Mouse (Mus musculus) liver, adult (tissue): ENCODE measurements around the gene Cmc1.

Experiments used
- GATA4 ChIP-seq: IDR thresholded peaks from 2 replicates; pipeline ENCODE4 v1.6.1; 2014; ENCODE audit warnings: mild to moderate bottlenecking, low read length; ENCODE audit not compliant: insufficient replicate concordance

Gene Cmc1

GRCm38 (mm10) chr9:118071337-118071736 lies 78.6 kb downstream of the Cmc1 start:
- TF ChIP-seq GATA4 = no peak

- no peak for TF ChIP-seq GATA4
Measured at GRCm38 (mm10) chr9:118070442-118070841, 79.5 kb downstream of the Cmc1 start.

DNA sequence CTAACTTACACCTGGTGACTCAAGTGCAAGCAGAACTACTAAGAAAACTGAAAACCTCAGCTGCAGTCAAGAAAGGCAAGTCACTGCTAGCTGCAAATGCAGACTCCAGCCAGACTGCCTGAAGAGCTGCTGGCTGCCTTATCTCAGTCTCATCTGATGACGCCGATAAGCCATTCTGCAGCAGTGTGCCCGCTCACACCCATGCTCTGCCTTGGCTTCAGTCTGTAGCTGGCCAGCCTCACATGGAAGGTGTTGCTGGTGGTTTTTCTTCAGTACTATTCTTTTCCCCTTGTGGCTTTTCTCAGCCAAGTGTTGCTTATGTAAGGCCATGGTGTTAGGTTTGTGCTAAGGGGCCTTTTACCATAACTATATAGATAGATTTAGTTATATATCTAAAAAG lies 90.9 kb downstream of the Cmc1 start:
- no peak for TF ChIP-seq GATA4

DNA sequence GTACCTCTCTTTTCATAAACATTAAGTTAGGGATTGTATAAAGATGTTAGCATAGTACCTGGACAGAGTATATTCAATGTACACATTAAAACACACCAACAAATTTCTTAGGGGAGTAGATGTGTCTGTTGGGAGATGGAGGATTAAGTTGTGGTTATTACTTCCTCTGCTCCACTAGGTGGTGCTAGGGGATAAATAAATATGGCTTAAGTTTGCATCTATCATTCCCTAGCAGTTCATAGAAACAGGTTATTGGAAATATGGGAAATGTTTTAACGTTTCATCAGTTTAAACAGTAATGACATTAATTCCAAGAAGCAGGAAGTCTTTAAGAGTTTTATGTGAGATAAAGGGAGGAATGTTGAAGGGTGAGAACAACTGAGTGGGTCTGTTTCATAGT lies 96.7 kb downstream of the Cmc1 start:
- no peak for TF ChIP-seq GATA4

- no peak for TF ChIP-seq GATA4
Measured at GRCm38 (mm10) chr9:118045011-118045533, 104.9 kb downstream of the Cmc1 start.

- no peak for TF ChIP-seq GATA4
Measured at GRCm38 (mm10) chr9:118043581-118043980, 106.4 kb downstream of the Cmc1 start.

DNA sequence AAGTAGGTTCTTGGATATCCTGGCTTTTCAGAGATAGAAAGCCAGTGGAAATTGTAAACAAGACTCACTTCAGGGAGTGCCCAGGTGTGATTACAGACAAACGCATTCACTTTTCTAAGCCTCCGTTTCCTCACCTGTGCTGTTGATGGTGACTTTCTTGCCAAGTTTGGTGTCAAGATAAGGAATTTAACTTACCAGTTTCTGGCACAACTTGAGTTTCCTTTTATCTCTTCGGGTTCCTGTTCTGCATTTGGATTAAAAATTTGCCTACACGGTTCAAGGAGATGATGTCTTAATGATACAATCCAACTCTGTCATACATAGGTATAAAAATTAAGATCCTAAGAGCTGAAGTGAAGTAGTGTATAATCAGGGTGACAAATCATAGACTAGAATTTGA lies 107.2 kb downstream of the Cmc1 start:
- no peak for TF ChIP-seq GATA4

DNA sequence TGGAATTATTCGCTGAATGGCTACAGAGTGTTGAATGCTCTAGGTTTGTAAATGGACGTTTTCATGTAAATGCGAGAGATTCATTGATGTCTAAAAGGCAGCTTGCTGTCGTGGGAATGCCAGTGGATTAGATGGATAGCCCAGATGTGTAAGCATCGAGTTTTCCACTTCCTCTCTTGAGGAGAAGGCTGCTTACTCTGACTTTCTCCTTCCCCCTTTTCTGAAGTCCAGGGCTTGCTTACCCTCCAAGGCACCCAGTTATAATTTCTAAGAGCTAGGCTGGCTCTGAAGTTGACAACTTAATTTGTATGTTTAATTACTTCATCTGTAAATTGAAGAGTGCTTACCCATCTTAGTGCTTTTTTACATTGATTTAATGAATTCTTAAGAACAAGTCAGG lies 108.3 kb downstream of the Cmc1 start:
- TF ChIP-seq GATA4 = no peak

- no peak for TF ChIP-seq GATA4
Measured at GRCm38 (mm10) chr9:118041022-118041400, 109.0 kb downstream of the Cmc1 start.

GRCm38 (mm10) chr9:118040218-118041021 lies 109.6 kb downstream of the Cmc1 start, which contains the start of gene Azi2:
Azi2 (plus strand) TSS chr9:118040499.
- peak; percentile 30; the same call in 1 of the 2 replicates for TF ChIP-seq GATA4

GRCm38 (mm10) chr9:118034990-118035389 lies 115.0 kb downstream of the Cmc1 start:
- TF ChIP-seq GATA4 = no peak

DNA sequence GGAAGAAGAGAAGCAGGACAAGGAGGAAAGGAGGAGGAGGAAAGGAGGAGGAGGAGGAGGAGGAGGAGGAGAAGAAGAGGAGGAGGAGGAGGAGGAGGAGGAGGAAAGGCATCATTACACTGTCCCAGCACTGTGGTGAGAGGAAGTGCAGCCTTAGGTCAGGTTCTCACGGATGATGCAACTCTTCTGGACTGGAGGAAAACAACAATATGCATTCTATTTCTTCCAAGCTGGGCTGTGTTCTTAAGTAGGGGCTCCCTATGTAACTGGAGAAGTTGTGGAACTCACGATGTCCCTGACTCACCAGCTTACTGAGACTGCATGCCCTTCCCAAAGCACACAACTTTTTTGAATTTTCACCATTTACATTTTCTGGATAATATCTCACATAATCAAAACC lies 118.3 kb downstream of the Cmc1 start:
- no peak for TF ChIP-seq GATA4

GRCm38 (mm10) chr9:118030252-118030651 lies 119.7 kb downstream of the Cmc1 start:
- TF ChIP-seq GATA4 = no peak

- TF ChIP-seq GATA4 = no peak
Measured at GRCm38 (mm10) chr9:118029490-118029889, 120.5 kb downstream of the Cmc1 start.

- no peak for TF ChIP-seq GATA4
Measured at GRCm38 (mm10) chr9:118024966-118025365, 125.0 kb downstream of the Cmc1 start.
